Mouse (Mus musculus) liver, adult 2 months (tissue): ENCODE measurements around the gene Ahrr.

ENCODE experiments used
- CTCF ChIP-seq: fragments of 200-500 bp; IDR thresholded peaks from 2 replicates; pipeline ENCODE4 v1.5.1; 2011; ENCODE audit warnings: low read depth, low read length, control low read depth
- POLR2A ChIP-seq: fragments of 200-500 bp; IDR thresholded peaks from 2 replicates; pipeline ENCODE4 v1.6.1; 2011; ENCODE audit warnings: low read length, control low read depth; ENCODE audit not compliant: insufficient read depth; ENCODE audit errors: extremely low read depth

DNA sequence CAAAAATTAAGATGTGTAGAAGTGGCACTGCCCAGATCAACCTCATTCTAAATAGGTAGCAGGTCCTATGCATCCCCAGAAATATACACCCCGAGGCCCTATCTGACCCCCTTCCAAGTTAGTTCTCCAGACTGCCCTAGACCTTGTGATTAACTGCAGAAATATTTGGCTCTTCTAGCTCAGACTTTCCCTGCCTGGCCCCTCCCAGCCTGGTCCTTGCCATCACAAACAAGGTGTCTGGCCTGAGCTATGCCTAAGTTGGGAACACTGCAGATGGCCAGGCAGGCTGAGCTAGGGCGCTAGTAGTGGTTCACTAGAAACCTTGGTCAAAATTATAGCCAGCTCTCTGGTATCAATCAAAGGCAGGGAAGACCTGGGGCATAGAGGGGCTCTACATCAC is 124.6 kb downstream of the Ahrr start:
- TF ChIP-seq CTCF, result no peak
- TF ChIP-seq POLR2A, result no peak
